Mouse (Mus musculus) heart, adult 18-20 months (tissue): ENCODE data around the gene Glp2r. TPM values are rescaled to one million over a fixed set of nuclear protein-coding genes. Genes with fewer than 3 reads are reported as not detected.

Source experiments
- DNase-seq, 2 experiments: peaks; one replicate each; pipeline ENCODE4 v3.0.0; 2021 to 2022; ENCODE audit warnings: mixed read lengths in 1 of 2
- total RNA-seq, 2 experiments: library from RNA; stranded (reverse); gene quantifications; 2 replicates each; pipeline ENCODE4 v1.2.3; 2021

Glp2r gene
- total RNA-seq, 2 experiments from 2014 or later: not detected

DNA sequence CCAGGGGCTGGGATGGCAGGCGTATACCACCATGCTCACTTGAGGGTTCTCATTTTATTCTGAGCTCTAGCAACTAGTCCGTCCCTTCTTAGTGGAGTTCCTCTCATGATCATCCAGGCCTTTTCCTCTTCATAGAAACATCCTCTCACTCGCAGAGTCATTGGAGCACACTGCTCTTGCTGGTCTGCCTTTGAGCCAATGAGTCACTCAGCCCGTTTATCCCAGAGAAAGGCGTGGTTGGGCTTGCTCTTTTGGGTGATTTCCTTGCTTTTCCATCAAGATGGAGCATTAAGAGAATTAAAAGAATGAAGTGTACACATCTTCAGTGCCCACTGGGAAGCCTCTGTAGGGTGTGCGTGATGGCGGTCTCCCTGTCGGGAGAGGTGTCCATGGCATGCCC is 109.5 kb downstream of the Glp2r start:
- DNase-seq: no peak

DNA sequence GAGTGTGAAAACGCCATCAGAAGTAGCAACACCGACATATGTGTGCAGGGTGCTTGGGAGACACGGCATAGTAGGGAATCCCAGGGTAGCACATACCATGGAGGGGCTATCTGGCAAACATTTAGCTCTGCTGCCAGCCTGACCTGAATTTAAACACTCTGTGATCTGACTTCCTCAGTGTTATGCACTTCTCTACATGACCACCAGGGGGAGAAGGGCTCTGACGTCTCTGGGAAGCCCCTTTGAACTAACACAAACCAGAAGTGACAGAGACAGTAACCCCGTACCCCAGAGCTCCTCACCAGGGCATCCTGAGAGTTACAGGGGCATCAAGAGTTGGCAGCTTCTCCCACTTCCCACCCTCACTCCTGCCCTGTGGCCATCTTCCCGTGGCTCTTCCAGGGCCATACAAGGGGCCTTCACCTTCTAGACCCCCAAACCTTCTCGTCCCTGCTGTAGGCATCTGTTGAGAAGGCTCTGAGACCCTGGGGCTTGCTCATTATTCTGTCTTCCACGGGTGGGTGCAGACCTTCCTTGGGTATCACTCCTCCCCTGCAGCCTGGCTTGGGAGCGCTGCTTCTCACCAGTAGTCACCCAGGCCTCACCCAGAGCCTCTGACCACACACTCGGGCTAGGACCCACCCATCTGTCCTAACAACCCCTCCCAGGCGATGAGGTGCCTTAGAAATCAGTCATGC is 113.1 kb downstream of the Glp2r start:
- DNase-seq: peak; percentile 34 to 64

- no peak for DNase-seq
Observed at GRCm38 (mm10) chr11:67656811-67657210, 114.1 kb downstream of the Glp2r start.

GRCm38 (mm10) chr11:67656366-67656765 is 114.6 kb downstream of the Glp2r start:
- no peak for DNase-seq

DNA sequence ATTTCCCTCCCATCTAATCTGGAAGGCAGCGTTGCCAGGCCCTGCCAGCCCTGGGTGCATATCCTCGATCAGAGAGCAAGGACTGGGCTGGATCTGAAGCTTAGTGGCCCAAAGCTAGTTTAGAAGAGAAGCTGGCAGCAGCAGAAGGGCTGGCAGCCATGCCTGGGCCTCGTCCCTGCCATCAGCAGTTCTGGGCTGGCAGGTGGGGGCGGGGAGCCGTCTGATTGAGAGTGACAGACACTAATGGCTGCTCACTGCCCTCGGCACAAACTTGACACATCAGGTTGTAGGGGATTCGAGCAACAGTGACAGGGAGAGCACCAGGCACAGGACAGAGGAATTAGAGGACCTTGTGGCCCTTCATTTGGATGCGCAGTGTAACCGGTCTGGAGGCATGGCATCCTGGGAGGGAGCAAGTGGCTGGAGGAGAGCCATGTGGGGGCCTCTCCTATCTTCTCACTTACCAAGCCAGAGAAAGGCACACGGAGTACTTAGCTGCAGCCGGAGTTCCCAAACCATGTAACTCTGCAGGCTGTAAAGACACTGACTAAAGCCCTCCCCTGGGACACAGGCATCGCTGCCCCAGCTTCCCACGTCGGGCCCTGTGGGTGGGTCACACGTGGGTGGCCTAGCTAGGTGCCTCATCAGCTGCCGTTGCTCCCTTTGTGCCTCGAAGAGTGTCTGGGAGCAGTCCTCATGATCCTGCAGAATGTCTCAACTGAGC is 115.6 kb downstream of the Glp2r start:
- peak; percentile 27 to 30 for DNase-seq

DNA sequence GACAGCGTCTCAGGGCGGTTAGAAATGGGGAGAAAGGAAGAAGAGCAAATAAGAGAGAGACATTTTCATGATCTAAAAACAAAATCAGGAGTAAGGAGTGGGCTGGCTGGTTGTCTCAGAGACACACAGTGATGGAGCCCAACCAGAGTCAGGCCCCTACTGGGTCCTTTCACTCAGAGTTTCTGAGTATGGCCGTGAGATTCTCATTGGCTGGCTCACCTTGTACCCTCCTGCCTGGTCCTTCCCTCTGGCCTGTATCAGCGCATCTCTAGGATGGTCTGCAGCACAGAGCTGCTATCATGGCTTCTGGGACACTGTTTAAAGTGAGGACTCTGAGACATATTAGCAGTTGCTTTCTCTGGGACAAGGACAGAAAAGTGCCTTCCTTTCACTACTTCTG is 116.4 kb downstream of the Glp2r start:
- DNase-seq: no peak

- DNase-seq: no peak
Observed at GRCm38 (mm10) chr11:67653521-67654090, 117.3 kb downstream of the Glp2r start.

- DNase-seq: no peak
Observed at GRCm38 (mm10) chr11:67652893-67653255, 118.1 kb downstream of the Glp2r start.

DNA sequence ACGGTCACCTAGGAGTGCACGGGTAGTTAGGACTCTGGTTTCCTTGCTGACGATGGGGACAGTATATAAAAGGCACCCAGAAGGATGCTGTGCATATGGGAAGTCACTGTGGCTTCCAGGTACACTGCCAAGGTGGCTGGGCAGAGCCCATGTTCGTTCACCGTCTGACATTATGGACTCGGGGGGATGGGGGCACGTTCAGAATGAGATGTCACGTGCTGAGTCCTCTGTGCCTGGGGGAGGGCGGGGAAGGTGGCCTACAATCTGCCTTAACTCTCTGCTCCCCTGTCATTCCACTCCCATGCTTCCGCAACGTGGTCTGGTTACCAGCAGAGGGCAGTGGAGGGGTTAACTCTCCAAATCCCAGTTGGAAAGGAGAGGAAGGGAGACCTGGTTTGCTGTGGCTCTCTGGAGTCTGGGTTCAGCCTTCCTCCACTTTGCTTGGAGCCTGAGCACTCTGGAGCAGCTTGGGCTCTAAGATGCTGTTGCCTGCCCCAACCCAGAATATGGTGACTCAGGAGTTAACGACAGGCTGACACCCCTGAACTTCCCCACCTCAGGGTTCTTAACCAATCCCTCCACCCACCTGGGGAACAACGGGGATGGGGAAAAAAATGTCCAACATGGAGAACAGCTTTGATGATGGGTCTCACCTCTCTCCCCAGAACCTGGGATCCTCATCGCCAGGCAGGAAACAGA is 118.6 kb downstream of the Glp2r start:
- peak in 1 of 2 experiments; percentile 26 for DNase-seq

DNA sequence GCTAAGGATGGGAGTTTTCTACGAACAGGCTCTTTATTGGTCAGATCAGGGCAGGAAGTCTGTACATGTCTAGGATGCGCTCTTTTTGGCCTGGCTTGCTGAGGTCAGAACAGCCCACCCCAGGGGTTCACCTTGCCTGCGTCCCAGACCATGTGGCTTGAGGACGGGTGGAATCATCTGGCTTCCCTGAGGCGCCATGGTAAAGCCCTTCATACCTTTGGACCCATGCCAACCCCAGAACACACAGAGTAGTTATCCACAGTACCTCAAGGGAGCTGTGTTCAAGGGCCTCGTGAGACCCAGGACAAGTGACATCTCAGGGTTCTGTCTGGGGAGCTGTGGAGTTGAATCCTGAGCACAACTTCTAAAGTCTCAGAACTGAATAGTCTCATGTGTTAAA is 119.2 kb downstream of the Glp2r start:
- DNase-seq: no peak

DNA sequence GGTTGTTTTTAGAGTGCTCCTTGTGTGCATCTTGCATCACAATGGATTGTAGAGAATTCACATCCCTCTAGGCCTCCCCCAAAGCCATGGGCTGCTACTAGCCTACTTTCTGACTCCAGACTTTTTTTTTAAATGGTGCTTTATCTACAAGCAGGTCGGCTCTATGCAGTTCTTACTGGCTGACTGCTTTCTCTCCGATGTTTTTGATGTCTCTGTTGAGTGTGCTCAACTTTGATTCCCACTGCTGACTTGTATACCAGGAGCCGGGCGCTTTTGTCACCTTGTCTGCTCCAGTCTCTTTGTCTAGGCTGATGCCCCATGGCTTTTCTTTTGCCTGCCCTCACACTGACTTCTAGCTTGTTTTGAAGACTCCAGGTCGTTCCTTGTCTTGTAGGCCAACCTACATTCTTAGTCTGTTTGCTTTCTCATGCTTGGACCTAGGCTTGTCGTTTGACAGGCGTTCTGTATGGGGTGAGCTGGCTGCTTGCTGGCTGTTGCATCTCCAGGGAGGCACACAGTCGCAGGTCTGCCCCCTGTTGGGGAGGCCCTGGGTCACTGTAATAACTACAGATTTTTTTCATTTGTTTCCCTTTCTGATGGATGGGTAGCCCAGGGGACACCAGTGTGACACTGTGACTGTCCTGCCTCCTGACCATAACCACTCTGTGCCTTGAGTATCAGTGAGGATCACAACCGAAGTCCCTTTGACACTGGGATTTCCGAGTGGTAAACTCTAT is 120.8 kb downstream of the Glp2r start:
- DNase-seq: no peak

GRCm38 (mm10) chr11:67648651-67649407 is 122.1 kb downstream of the Glp2r start:
- DNase-seq: peak; percentile 32 to 52

DNA sequence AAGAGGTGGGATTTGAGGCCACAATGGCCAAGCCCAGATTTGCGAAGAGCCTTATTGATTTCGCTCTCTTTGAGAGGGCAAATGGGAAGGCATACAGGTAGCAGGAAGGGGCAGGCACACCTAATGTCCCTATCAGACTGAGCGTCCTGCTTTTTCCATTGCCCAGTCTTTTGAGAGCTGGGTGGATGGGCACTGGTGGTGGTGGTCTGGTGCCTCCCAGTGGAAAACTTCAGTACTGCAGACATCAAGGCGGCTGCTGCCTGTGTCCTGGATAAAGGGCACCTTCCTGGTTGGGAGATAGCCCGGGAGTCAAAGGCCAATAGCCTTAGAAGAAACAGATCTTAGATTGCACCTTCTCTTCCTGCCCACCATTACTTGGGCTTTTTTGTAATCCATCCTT is 123.2 kb downstream of the Glp2r start:
- DNase-seq: peak; percentile 71 to 90

DNA sequence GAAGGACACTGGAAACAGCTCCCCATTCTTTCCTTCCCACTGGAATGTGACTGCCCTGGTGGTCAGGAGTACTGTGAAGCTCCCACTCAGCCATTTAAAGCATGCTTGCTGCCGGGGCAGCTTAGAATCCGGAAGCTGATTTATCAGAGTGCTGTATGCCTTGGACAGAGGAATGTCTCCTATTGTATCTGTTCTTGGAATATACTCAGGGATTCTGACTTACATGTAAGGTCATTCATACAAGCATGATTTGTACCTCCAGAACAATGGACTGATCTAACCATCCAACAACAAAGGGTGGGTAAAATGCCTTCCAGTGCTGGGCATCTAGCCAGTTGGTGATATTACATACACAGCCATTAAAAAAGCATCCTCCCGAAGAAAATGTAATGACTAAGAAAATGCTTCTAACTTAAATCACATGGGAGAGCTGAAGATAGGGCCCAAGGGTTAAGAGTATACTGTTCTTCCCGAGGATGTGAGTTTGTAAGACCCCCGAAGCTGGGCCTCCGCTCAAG is 126.3 kb downstream of the Glp2r start:
- no peak for DNase-seq

DNA sequence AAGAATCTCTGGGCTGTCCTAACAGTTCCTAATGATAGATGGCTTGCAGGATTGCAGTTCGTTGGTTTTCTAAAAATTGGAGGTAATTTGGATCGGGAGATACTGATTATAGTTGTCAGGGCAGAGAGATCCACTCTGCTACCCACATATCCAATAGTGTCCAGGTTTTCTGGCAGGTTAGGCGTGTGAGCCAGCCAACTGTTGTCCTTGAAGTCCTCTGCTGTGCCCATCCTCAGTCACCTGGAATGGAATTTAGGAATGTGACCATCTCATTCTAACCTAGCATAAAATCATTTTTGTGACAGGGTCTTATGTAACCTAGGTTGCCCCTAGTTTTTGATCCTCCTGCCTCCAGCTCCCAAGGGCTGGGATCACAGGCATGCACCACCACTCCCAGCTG is 127.5 kb downstream of the Glp2r start:
- DNase-seq: no peak

GRCm38 (mm10) chr11:67642835-67643234 is 128.1 kb downstream of the Glp2r start:
- DNase-seq: no peak

DNA sequence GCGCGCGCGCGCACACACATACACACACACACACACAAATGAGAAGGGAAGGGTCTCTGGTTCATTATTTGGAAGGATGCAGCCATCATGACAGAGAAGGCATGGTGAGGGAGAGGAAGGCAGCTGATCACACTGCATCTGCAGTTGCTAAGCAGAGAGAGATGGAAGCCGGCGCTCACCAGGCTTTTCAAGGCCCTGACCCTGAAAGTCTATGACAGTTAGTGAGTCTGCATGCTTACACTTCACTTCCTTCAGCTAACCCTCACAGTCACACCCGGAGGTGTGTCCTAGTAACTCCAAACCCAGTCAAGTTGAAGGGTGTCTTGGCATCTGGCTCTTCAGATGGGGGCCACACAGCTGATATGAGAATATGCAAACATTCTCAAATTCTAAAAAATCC is 128.5 kb downstream of the Glp2r start:
- no peak for DNase-seq

DNA sequence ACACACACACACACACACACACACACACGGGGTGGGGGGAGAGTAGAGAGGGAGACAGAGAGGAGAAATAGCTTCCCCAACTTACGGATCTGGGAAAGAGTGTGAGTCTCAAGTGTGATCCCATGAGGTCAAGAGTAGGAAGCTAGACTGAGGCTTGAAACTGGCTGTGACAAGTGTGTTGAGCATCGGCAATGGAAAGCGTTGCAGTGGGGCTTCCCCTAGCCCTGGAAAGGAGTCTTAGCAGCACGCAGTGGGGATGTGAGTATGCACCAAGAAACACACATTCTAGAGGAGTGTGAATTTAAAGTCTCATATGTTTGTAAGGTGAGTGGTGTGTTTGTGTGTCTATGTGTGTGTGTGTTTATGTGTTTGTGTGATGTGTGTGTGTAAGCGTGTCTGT is 130.7 kb downstream of the Glp2r start:
- DNase-seq: no peak

DNA sequence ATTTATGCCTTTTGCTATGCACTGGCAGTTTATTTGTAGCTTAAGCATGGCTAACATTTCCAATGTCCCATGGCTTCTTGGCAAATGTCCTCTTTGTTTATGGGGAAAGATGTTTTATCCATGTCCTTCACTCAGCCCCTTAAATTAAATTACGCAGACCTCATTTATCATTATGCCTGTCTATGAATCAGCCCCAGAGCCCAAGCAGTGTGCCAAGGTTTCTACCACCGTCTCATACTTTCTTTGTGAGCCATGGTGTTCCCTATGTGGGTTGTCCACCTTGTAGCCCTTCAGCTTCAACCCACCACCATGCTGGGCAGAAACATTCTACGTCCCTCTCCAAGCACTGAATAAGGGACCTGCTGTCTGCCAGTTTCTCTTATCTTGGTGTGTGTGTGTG is 132.6 kb downstream of the Glp2r start:
- no peak for DNase-seq

DNA sequence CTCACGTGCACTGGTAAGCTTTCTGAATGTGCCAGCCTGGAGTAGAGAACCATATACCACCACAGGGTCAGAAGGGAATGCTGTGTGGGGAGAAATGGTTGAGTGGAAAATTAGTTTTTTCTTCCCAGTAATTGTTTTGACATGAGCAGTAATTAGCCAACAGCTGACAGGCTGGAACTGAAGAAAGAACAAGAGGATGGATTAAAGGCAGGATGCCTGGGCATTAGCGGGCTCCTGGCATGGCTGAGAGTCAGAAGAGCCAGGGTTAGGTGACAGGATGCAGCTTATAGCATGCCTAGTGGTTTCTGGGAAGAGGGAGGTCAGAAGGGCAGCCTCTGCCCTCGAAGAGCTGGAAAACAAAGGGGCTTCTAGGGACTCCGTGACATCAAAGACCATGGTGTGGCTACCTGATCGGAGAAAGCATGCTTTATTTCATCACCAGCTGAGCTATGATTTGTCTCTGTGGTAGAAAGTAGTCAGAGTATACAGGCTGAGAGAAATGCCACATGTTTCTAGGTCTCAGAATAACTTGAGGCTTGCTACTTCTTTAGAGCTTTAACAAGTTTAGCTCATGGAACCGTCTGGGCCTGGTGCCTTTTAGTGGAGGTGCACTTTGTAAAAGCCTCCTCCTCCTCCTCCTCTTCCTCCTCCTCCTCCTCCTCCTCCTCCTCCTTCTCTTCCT is 133.9 kb downstream of the Glp2r start:
- DNase-seq: no peak

- peak in 1 of 2 experiments; percentile 27 for DNase-seq
Observed at GRCm38 (mm10) chr11:67636201-67636600, 134.8 kb downstream of the Glp2r start.
